Mouse (Mus musculus) cerebellum, adult 2 months (tissue): ENCODE measurements at regions not wholly inside any gene's neighbourhood (a gene's known extent, or its start where the extent isn't known, plus 50 kb on each side); places are given as distances from the start of the nearest gene placed in this dataset.

Experiments
- CTCF ChIP-seq: fragments of 200-500 bp; IDR thresholded peaks from 2 replicates; pipeline ENCODE4 v1.5.1; 2011; ENCODE audit warnings: low read depth, mild to moderate bottlenecking, control low read depth, low read length, moderate library complexity, borderline replicate concordance; ENCODE audit not compliant: insufficient read depth
- POLR2A ChIP-seq: fragments of 200-500 bp; IDR thresholded peaks from 2 replicates; pipeline ENCODE4 v1.6.1; 2011; ENCODE audit warnings: low read length, control low read depth, borderline replicate concordance; ENCODE audit not compliant: insufficient read depth

- TF ChIP-seq CTCF = no peak
- TF ChIP-seq POLR2A = no peak
Observed at GRCm38 (mm10) chr10:23449860-23450646, 99.5 kb upstream of the Eya4 start.
